Mouse (Mus musculus): ENCODE measurements around the gene Itpr2. TPM values are rescaled to one million over a fixed set of nuclear protein-coding genes. Genes with fewer than 3 reads are reported as not detected.

Gene Itpr2
- polyA plus RNA-seq, 2 experiments, result 0.64 to 1.7 TPM

- Histone ChIP-seq H3K36me3 (replicated peaks; ENCODE audit: control insufficient read depth, insufficient read depth, low read depth) (no peaks in the 10 kb centered on the region), H3K9me3 (ENCODE audit: control insufficient read depth, low read length) (no peaks in the 10 kb centered on the region), H3K9ac (replicated peaks) (no peak overlapping the region), H3K27ac (no peak overlapping the region), H3K4me1 (replicated peaks; ENCODE audit: control insufficient read depth in 2 of 2, insufficient read depth in 2 of 2, low read length in 1 of 2) (no peaks in the 10 kb centered on the region), H3K27me3 (ENCODE audit: control insufficient read depth, insufficient read depth, low read length) (no peaks in the 10 kb centered on the region), H3K4me3 (ENCODE audit: insufficient read depth in 1 of 2, low read depth in 2 of 2, low read length in 2 of 2) (no peak overlapping the region), H3K4me2 (ENCODE audit: low read depth) (no peak overlapping the region)
- WGBS (ENCODE audit: insufficient replicate concordance), result 60% methylated on average over 2 of the region's 2 CpGs
- TF ChIP-seq CTCF (IDR thresholded peaks at IDR 0.05; ENCODE audit: low read depth) (no peak), EP300 (IDR thresholded peaks at IDR 0.05; ENCODE audit: low read depth) (no peak)
- ATAC-seq (ENCODE audit: insufficient read depth) (0 out of 2 replicates have a peak, but pooled peaks have one; percentile 18), DNase-seq (ENCODE audit: low read depth in 3 of 3, low spot score in 3 of 3) (no peak)
Measured at GRCm38 (mm10) chr6:146185532-146185931, 316.5 kb downstream of the Itpr2 start.

- H3K27ac ChIP-seq, result no peak overlapping the region
- H3K9me3 ChIP-seq (ENCODE audit: control insufficient read depth, low read length), result no peaks in the 10 kb centered on the region
- no peak for DNase-seq (ENCODE audit: low read depth in 3 of 3, low spot score in 3 of 3)
- H3K27me3 ChIP-seq (ENCODE audit: control insufficient read depth, insufficient read depth, low read length), result no peaks in the 10 kb centered on the region
- no peak for ATAC-seq (ENCODE audit: insufficient read depth)
- H3K4me2 ChIP-seq (ENCODE audit: low read depth), result no peak overlapping the region
- TF ChIP-seq CTCF (IDR thresholded peaks at IDR 0.05; ENCODE audit: low read depth) (no peak), EP300 (IDR thresholded peaks at IDR 0.05; ENCODE audit: low read depth) (no peak)
- no peak overlapping the region for H3K9ac ChIP-seq (replicated peaks)
- H3K4me1 ChIP-seq (replicated peaks; ENCODE audit: control insufficient read depth in 2 of 2, insufficient read depth in 2 of 2, low read length in 1 of 2), result no peaks in the 10 kb centered on the region
- no peaks in the 10 kb centered on the region for H3K36me3 ChIP-seq (replicated peaks; ENCODE audit: control insufficient read depth, insufficient read depth, low read depth)
- 69% methylated on average over 9 of the region's 9 CpGs for WGBS (ENCODE audit: insufficient replicate concordance)
- H3K4me3 ChIP-seq (ENCODE audit: insufficient read depth in 1 of 2, low read depth in 2 of 2, low read length in 2 of 2), result no peak overlapping the region
Measured at GRCm38 (mm10) chr6:146184771-146185170, 317.3 kb downstream of the Itpr2 start.

- DNase-seq (ENCODE audit: low read depth in 3 of 3, low spot score in 3 of 3) (no peak), ATAC-seq (ENCODE audit: insufficient read depth) (no peak)
- no peaks in the 10 kb centered on the region for H3K9me3 ChIP-seq (ENCODE audit: control insufficient read depth, low read length)
- H3K36me3 ChIP-seq (replicated peaks; ENCODE audit: control insufficient read depth, insufficient read depth, low read depth), result no peaks in the 10 kb centered on the region
- TF ChIP-seq CTCF (IDR thresholded peaks at IDR 0.05; ENCODE audit: low read depth), result no peak
- TF ChIP-seq EP300 (IDR thresholded peaks at IDR 0.05; ENCODE audit: low read depth), result no peak
- no peak overlapping the region for H3K27ac ChIP-seq
- WGBS (ENCODE audit: insufficient replicate concordance), result 69% methylated on average over 4 of the region's 4 CpGs
- no peaks in the 10 kb centered on the region for H3K27me3 ChIP-seq (ENCODE audit: control insufficient read depth, insufficient read depth, low read length)
- H3K4me3 ChIP-seq (ENCODE audit: insufficient read depth in 1 of 2, low read depth in 2 of 2, low read length in 2 of 2), result no peak overlapping the region
- H3K4me1 ChIP-seq (replicated peaks; ENCODE audit: control insufficient read depth in 2 of 2, insufficient read depth in 2 of 2, low read length in 1 of 2), result no peaks in the 10 kb centered on the region
- H3K9ac ChIP-seq (replicated peaks), result no peak overlapping the region
- H3K4me2 ChIP-seq (ENCODE audit: low read depth), result no peak overlapping the region
Measured at GRCm38 (mm10) chr6:146174644-146175250, 327.3 kb downstream of the Itpr2 start.

GRCm38 (mm10) chr6:146170603-146171051 lies 331.4 kb downstream of the Itpr2 start:
- Histone ChIP-seq H3K4me2 (ENCODE audit: low read depth) (peak overlapping the region; percentile 29), H3K27ac (no peak overlapping the region), H3K9ac (replicated peaks) (no peak overlapping the region), H3K9me3 (ENCODE audit: control insufficient read depth, low read length) (no peaks in the 10 kb centered on the region), H3K27me3 (ENCODE audit: control insufficient read depth, insufficient read depth, low read length) (no peaks in the 10 kb centered on the region), H3K4me3 (ENCODE audit: insufficient read depth in 1 of 2, low read depth in 2 of 2, low read length in 2 of 2) (no peak overlapping the region), H3K4me1 (replicated peaks; ENCODE audit: control insufficient read depth in 2 of 2, insufficient read depth in 2 of 2, low read length in 1 of 2) (no peaks in the 10 kb centered on the region), H3K36me3 (replicated peaks; ENCODE audit: control insufficient read depth, insufficient read depth, low read depth) (no peaks in the 10 kb centered on the region)
- no peak for DNase-seq (ENCODE audit: low read depth in 3 of 3, low spot score in 3 of 3)
- TF ChIP-seq EP300 (IDR thresholded peaks at IDR 0.05; ENCODE audit: low read depth) (no peak), CTCF (IDR thresholded peaks at IDR 0.05; ENCODE audit: low read depth) (no peak)
- WGBS (ENCODE audit: insufficient replicate concordance), result 14% methylated on average over 14 of the region's 14 CpGs
- no peak for ATAC-seq (ENCODE audit: insufficient read depth)

- WGBS (ENCODE audit: insufficient replicate concordance), result 59% methylated on average over 5 of the region's 5 CpGs
- H3K9ac ChIP-seq (replicated peaks), result no peak overlapping the region
- H3K27ac ChIP-seq, result no peak overlapping the region
- ATAC-seq (ENCODE audit: insufficient read depth), result no peak
- no peaks in the 10 kb centered on the region for H3K4me1 ChIP-seq (replicated peaks; ENCODE audit: control insufficient read depth in 2 of 2, insufficient read depth in 2 of 2, low read length in 1 of 2)
- H3K9me3 ChIP-seq (ENCODE audit: control insufficient read depth, low read length), result no peaks in the 10 kb centered on the region
- H3K36me3 ChIP-seq (replicated peaks; ENCODE audit: control insufficient read depth, insufficient read depth, low read depth), result no peaks in the 10 kb centered on the region
- H3K4me2 ChIP-seq (ENCODE audit: low read depth), result no peak overlapping the region
- no peak for TF ChIP-seq EP300 (IDR thresholded peaks at IDR 0.05; ENCODE audit: low read depth)
- TF ChIP-seq CTCF (IDR thresholded peaks at IDR 0.05; ENCODE audit: low read depth), result no peak
- H3K27me3 ChIP-seq (ENCODE audit: control insufficient read depth, insufficient read depth, low read length), result no peaks in the 10 kb centered on the region
- no peak for DNase-seq (ENCODE audit: low read depth in 3 of 3, low spot score in 3 of 3)
- no peak overlapping the region for H3K4me3 ChIP-seq (ENCODE audit: insufficient read depth in 1 of 2, low read depth in 2 of 2, low read length in 2 of 2)
Measured at GRCm38 (mm10) chr6:146167207-146167606, 334.8 kb downstream of the Itpr2 start.
